Mouse (Mus musculus) lung, postnatal 36 days (tissue): ENCODE data around the gene Hpdl.
A peak's percentile ranks its signal among the peaks of the same experiment; 100 is the strongest.
"Not testable (repeated sequence)": the region's sequence is repeated elsewhere in the genome, so short reads cannot be mapped to it uniquely, and the experiment has no call there.

ENCODE experiments used
- DNase-seq: peaks from one replicate; pipeline ENCODE4 v3.0.0; 2022; ENCODE audit warnings: mixed read lengths

Gene Hpdl

DNA sequence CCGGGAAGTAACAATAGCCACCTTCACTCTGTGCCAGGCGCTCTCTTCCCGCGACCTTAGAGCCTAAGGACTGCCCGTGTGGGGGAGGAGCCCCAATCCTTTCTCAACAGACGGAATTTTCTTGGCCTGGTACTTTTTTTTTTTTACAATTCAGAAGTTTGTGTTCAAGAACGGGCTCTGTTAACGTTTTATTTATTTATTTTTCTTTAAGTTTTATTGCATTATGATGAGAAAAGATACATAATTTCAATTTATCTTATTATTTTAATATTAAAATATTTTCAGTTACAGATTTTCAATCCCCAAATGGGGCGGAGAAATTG, at the start of gene Hpdl:
Gene Hpdl (minus strand): TSS at position 14 of the 323 bp plus-strand sequence.
- no peak for DNase-seq

DNA sequence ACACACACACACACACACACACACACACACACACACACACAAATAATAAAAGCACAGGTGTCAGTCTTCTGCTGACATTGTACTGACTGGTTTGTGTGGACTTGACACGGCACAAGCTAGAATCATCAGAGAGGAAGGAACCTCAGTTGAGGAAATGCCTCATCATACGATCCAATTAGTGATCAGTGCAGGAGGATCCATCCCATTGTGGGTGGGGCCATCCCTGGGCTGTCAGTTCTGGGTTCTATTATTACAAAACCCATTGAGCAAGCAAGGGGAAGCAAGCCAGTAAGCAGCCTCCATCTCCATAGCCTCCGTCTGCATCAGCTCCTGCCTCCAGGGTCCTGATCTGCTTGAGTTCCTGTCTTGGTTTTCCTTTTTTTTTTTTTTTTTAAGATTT, 48.4 kb upstream of the Hpdl start:
- no peak for DNase-seq

DNA sequence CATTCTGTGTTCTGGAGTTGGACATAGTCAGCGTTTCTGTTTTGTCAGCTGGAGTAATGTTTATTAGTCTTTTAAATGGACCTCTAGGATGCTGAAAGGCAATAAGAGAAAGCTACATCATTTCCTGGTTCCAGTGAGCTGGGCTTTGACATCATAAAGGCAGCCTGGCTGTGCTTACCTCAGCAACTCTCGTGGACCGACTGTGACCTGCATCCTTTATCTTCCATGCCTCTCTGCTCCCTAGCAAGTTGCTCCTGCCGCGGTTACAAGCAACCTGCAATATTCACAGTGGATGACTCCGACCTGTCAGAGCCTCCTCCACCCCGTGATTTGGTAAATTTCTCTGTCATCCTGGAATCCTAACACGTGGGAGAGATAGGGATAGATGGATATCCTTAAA, 40.5 kb upstream of the Hpdl start:
- DNase-seq, result no peak

DNA sequence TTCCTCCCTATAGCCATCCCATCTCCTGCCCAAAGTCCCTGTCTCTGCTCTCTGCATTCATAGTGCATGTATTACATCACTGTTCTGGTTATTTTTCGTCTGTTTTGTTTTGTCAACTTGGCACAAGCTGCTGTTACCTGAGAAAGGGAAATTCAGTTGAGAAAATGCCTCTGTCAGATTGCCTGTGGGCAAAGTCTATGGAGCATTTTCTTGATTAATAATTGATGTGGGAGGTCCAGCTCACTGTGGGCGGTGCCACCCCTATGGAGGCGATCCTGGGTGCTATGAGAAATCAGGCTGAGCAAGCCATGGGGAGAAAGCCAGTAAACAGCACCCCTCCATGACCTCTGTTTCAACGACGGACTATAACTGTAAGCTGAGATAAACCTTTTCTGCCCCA, 38.2 kb upstream of the Hpdl start:
- no peak for DNase-seq

DNA sequence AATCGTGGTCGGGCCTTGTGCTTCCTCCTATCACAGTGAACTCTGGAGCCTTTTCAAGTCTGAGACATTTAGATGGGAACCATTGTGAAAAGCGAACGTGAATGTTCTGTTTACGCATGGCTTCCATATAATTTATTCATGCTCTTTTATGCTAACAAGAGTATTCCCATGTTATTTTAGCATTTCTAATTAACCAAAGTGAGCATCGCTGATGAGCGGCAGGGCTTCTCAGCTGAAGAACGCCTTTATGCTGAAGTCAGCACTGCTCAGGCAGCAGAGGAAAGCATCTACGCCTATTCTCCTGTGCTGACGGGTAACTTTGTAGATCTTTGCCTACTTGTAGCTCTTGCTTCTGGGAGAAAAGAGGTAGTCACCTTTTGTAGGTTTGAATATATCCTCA, 35.7 kb upstream of the Hpdl start:
- DNase-seq, result no peak

DNA sequence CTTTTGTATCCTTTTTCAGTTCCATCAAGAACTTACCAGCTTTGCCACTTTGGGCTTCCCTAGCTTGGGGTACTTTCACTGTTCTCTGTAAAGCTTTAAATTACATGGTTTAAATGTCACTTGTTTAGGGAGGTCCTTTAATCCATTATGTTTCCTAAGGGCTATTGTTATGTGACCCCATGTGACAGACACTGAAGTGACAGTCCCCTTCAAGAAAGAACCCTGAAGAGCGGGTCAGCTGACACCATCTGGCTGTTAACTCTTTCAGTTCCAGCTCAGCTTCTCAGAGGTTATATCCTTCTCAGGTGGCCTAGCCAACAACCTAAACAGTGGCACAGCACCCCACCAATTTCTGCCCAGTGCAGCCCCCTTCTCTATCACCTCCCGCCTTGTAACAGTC, 32.8 kb upstream of the Hpdl start:
- DNase-seq, result no peak

DNA sequence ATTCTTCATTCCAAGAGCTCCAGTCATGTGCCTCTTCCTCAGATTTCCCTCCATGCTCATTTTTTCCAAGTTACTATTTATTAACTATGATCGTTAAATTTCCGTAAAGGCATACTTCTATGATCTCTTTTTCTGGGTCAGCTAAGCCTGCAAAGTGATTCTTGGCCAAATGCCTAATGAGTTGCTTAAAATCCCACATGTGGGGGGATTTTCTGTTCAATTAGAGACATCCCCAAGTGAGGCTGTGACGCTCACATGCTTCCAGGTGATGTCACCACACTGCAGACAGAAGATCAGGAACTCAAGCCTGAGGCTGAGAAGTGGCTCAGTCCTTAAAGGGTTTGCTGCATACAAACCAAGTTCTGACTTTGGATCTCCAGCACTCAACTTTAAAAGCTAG, 28.4 kb upstream of the Hpdl start:
- no peak for DNase-seq

DNA sequence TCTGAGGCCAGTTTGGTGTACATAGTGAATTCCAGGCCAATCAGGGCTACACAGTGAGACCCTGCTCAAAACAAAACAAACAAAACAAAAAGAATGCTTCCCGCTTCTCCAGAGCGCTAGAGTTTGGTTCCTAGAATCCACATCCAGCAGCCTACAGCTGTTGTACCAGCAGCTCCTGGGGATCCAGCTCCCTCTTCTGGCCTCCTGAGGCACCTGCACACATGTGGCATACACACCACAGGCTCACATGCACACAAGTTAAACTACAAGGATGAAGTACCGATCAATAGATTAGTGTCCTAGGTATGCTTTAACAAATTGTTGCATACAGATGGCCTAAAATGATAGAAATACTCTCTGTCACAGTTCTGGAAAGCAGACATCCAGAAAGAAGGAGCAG, 22.8 kb upstream of the Hpdl start:
- no peak for DNase-seq

DNA sequence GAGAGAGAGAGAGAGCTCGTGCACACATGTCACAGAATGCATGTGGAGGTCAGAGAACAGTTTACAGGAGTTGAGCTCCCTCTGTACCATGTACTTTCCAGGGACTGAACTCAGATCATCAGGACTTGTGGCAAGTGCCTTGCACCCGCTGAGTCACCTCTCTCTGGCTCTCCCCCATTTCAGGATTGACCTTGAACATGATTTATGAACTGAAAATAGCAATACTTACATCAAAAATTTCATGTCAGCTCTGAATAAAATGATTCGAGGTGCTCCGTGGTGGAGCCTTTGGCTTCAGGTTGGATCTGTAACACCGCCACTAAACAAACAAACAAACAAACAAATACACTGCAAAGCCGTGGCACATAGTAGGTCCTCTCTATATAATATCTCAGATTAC, 19.3 kb upstream of the Hpdl start:
- DNase-seq, result no peak

DNA sequence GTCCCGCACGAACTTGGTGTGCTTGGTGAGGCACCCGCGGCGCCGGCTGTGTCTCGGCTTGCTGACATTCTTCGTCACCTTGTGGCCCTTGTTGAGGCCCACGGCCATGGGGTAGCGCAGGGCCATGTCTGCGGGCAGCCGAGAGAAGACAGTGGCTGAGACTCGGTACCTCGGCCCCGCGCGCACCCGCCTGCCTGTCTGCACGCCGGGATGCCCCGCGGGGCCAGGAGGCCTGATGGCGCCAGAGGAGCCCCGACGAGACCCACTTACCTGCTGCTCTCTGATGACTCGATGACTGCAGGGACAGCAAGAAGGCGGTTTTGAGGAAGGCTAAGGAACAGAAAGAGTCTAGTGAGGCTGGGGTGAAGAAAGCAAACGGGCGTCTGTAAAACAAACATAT, 18.6 kb upstream of the Hpdl start:
- not testable (repeated sequence) for DNase-seq

DNA sequence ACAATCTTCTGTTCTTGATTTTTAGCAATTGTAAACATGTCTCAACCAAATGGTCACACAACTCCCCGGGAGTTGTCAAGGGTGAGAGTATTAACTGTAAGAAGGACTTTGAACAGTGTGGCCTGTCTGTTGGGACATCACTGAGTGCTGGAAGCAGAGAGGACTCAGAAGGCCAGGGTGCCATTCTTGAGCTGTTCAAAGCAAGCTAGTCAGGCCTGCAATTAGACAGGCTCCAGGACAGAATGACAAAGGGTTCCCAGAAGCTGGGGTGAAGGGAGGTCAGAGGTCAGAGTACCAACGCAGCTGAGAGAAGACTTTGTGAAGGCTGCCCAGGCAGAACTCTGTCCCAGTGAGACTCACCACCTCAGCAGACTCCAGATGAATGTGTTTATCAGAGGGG, 17.5 kb upstream of the Hpdl start:
- DNase-seq, result no peak

DNA sequence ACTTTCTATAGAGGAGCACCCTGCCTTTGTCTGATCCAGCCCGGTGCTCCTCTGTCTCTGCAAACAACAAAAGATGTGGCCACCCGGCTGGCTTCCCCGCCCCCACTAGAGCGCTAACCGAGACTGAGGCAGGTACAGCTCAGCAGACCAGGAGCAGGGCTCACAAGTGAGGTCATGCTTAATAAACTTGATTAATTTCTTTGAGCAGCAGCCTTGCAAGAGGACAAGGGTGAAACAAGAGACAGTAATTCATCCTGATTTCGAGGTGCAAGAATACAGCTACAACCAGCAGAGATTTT, 8.5 kb upstream of the Hpdl start:
- DNase-seq, result no peak

DNA sequence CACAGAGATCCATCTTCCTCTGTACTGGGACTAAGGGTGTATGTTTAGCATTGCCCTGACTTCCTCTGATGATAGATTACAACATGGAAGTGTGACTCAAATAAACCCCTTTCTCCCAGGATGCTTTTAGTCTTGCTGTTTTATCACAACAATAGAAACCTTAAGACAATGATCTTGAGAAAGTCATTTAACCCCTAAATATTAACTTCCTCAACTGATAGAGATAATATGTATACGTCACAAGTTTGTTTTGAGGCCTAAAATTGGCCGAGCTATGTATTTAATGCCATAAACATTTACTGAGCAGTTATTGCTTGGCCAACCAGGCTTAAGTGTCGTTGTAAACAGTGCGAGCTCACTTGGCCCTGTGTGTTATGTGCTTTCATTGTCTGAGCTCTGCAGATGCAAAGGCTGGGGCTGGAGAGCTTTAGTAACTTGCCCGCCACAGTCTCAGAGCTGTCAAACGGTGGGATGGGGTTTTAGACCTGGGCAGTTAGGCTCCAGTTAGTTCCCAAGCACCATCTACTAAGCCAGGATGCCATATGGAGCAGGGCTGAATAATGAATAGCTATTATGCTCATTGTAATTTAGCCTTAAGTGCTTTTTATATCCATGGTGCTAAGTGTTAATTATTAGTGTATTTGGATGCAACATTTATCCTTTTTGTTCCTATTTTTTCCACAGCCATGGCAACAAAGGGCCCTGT, 8.0 kb upstream of the Hpdl start:
- DNase-seq, result peak; percentile 56

DNA sequence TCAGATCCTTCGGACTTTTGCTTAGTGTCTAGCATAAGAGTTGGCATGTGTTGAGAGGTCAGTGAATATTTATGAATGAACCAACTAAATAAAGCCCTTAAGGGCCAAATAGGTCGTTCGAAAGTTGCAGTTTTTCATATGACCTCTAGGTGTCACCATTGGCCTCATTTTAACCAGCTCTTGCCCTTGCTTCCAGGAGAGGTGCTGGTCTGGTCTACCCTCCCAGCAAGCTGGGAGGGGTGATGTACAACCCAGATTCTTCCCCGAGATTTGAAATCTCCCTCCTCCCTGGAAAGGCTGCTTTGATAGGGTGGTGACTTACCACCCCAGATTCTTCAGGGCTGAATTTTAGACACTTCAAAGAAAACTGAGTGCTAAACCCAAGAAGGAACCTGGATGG, 6.3 kb upstream of the Hpdl start:
- peak; percentile 73 for DNase-seq

DNA sequence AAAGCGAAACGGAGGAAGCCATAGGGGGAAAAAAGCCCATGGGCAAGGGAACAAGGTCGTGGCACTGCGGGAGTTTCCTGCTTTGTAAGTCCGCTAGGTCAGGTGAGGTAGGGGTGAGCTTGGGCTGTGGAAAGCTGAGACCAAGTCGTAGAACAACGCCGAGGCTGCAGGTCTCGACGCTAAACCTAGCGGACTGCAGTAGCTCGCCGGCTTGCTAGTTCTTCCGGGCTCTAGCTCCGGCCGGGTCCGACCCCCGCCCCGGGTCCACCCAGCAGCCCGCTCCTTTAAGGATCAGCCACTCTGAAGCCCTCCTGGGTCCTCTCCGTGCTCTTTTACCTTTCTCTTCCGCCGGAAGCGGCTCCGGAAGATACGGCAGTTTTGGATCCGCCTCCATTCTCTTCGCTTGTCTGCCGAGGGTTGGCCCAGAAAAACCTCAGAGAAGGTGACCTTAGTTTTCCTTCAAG, 3.1 kb upstream of the Hpdl start:
- peak; percentile 76 for DNase-seq

DNA sequence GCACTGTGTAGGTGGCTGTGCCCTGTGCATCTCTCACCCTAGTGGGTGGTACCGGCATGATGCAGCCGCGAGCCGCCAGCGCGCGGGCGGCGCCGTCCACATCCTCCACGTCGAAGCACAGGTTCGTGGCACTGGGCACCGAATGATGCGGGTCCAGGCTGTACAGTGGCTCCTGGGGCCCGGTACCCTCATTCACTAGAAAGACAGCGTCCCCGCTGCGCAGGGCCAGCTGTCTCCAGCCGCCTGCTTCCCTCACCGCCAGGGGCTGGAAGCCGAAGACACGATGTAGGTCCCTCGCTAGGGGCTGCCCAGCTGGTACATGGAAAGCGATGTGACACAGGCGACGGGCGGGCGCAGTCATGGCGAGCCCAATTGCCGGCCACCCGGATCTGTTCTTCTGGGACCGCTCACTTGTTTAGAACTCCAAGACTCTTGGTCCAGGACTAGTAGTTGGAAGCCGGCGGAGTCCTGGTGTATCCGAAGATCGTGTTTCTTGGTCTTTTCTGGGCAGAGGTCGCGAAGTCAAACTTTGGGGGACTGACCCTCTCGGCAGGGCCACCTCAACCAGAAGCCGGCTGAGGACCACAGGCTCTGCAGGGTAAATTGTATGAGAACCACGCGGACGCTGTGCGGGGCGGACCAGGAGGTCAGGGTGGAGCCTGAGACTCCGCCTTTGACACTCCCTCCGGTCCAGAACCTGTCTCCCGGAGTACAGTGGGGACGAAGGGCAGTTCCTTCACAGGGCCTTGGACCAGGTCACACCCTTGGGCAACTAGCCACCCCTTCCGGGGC, 409 bp downstream of the Hpdl start:
- peak; percentile 87 for DNase-seq

DNA sequence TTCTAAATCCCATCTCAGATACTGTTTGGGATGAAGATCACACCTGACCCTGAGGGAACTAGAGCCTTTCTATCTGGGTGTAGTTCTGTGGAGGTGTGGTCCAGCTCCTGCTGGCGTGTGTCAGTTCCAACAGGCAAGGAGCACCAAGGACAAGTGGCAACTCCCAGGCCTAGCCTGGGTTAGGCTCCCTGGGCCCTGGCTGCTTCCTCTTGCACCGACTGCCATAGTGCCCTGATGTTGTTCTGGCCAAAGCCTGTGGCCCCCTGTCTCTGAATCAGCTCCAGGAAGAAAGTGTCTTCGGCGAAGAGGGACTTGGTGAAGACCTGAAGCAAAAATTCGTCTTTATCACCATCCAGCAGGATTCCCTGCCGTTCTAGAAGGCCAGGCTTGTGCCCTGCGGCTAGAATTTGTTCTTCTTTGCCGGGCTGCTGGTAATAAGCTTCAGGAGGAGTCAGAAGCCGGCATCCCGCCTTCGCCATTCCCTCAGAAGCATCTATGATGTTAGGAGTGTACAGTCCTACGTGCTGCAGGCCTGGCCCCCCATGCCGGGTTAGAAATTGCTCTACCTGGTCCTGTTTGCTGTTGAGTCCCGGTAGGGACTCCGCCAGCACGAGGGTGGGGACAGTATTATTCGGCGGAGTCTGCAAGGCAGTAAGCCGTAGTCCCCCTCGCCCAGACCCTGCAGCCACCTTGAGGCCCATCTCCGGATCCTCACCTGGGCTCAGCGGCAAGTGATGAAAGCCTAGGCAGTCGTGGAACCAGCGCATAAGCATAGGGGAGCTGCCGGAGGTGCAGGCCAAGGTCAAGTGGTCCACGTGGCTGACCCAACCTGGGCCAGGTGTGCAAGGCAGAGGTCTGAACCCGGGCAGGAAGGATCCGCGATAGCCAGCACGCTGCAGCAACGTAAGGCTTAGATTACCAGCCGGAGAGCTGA, 1.3 kb downstream of the Hpdl start:
- DNase-seq, result no peak

DNA sequence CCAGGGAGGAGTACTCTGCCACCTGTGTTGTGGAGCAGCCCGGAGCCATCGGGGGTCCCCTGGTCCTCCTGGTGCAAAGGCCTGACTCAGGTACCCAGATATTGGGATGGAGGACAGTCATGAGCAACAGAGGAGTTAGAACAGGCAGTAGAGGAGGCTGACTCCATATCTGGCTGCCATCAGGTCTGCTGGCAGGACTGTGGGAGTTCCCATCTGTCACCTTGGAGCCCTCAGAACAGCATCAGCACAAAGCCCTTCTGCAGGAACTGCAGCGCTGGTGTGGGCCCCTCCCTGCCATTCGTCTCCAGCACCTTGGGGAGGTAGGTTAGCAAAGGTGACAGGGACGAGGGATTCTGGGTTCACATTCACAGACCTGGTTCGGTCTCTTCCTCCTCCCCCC, 4.0 kb downstream of the Hpdl start:
- DNase-seq, result no peak

DNA sequence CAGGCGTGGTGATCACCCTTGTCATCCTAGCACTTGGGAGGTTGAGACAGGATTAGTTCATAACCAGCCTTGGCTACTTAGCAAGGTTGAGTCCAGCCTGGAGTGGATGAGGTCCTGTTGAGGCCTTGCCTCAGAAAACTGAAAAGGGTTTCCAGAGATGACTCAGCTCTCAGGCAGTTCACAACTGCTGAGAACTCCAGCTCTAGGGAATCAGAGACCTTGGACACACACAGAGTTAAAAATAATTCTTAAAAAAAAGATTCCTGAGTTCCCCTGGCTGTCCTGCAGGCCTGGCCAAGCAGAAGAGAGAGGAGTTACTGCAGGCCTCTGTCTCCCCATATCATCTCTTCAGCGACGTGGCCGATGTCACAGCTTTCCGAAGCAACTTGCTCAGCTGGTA, 6.2 kb downstream of the Hpdl start:
- DNase-seq, result no peak

DNA sequence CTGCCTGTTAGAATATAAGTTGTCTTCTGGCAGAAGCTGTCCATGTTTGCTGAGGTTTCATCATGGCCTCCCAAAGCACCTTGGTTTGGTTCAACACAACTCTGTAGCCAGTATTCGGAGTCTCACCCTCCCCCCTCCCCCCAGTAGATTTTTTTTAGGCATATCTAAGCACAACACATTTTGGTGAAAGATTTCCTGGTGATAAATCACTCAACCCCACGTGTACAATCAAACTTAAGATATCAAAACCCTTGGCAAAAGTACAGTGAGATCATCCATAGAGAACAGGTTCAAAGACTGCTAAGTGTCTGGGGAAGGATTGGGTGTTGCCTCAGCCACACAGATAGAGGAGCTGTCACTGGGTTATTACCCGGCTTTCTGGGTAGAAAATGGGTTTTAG, 10.5 kb downstream of the Hpdl start:
- no peak for DNase-seq

DNA sequence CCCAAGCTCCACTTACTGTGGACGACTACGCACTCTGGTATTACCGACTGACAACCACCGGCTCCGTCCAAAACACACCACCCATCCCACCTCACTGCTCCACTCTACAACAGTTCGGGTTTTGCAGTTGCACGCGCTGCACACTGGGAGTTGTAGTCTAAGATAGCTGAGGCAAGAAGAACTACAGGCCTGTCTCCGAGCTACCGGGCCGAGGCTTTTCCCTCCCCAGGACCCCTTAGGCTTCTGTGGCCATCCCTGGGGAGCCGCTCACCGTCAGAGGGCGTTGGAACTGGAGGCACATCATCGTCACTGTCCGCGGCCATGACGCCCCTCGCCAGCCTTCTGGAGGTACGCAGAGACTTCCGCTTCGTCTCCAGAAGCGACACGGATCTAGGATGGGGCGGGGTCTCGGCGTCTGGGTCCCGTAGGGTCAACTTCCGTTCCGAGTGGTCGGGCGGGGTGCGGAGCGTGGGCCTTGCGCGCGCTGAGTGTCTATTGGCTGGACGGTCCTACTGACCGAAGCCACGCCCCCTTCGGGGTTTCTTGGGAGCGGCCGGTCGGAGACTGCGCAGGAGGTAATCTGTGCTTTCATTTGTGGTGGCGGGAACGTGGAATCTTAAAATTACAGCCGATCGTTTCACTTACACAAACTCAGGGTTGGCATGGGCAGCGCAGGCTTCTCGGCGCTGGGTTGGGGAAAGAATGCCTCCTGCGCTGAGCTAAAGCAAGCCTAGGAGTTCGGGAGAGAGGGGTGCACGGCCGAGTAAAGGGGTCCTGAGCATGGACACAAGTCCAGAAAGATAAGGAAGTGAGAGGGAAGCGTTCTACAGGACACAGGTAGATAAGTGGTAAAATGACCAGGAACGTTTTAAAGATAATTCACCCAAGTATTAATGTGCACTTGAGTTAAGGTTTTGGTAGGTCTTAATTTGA, 14.0 kb downstream of the Hpdl start, which contains the start of the genes Toe1 and Mutyh:
Gene Toe1 (minus strand): TSS at position 444 of the 933 bp plus-strand sequence.
Gene Mutyh (plus strand): TSS at position 527 of the 933 bp plus-strand sequence.
- peak; percentile 98 for DNase-seq

DNA sequence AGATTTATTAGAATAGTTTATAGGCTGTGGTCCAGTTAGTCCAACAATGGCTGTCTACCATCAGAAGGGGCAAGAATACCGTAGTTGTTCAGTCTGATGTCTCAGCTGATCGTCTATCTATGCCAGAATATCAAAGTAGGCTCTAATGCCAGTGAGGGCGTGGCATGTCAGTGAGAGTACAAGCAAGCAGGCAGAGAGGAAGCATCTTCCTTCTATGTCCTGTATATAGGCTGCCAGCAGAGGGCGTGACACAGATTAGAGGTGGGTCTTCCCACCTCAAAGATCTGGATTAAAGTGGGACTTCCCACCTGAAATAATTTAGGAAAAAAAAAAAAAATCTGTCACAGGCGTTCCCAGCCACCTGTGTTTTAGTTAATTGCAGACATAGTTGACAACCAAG, 21.6 kb downstream of the Hpdl start:
- DNase-seq, result peak; percentile 40
